Mouse (Mus musculus): ENCODE measurements around the gene Ggt6. TPM values are rescaled to one million over a fixed set of nuclear protein-coding genes. Genes with fewer than 3 reads are reported as not detected.
"Not testable (repeated sequence)": the region's sequence is repeated elsewhere in the genome, so short reads cannot be mapped to it uniquely, and the experiment has no call there.

The Ggt6 gene
- polyA plus RNA-seq, 2 experiments: 4.6 to 5.9 TPM

GRCm38 (mm10) chr11:72436756-72437650 is 1.7 kb downstream of the Ggt6 start:
- DNase-seq (ENCODE audit: low spot score) (no peak), ATAC-seq (ENCODE audit: low FRiP score, low read depth) (no peak)
- Histone ChIP-seq H3K4me1 (ENCODE audit: control insufficient read depth, insufficient read depth, low read length) (peaks cover 3% of the 10 kb centered on the region), H3K4me2 (replicated peaks; ENCODE audit: low read depth, low read length, severe bottlenecking) (no peak overlapping the region), H3K27me3 (ENCODE audit: control insufficient read depth, insufficient read depth, low read length) (no peaks in the 10 kb centered on the region), H3K27ac (replicated peaks; ENCODE audit: low read depth, low read length) (no peak overlapping the region), H3K9me3 (ENCODE audit: control insufficient read depth, low read length) (no peaks in the 10 kb centered on the region), H3K9ac (ENCODE audit: low read depth, low read length, severe bottlenecking) (no peak overlapping the region), H3K36me3 (ENCODE audit: control insufficient read depth, insufficient read depth, low read length) (no peaks in the 10 kb centered on the region), H3K4me3 (replicated peaks; ENCODE audit: low read length) (no peak overlapping the region)
- WGBS: 83% methylated on average over 16 of the region's 16 CpGs
- no peak for TF ChIP-seq POLR2A (IDR thresholded peaks at IDR 0.05; ENCODE audit: borderline replicate concordance, extremely low read depth, insufficient read depth, insufficient read length)

- H3K4me2 ChIP-seq (replicated peaks; ENCODE audit: low read depth, low read length, severe bottlenecking): no peak overlapping the region
- no peaks in the 10 kb centered on the region for H3K27me3 ChIP-seq (ENCODE audit: control insufficient read depth, insufficient read depth, low read length)
- ATAC-seq (ENCODE audit: low FRiP score, low read depth) (no peak), DNase-seq (ENCODE audit: low spot score) (no peak)
- WGBS: 50% methylated on average over 4 of the region's 4 CpGs
- H3K27ac ChIP-seq (replicated peaks; ENCODE audit: low read depth, low read length): no peak overlapping the region
- no peaks in the 10 kb centered on the region for H3K9me3 ChIP-seq (ENCODE audit: control insufficient read depth, low read length)
- TF ChIP-seq POLR2A (IDR thresholded peaks at IDR 0.05; ENCODE audit: borderline replicate concordance, extremely low read depth, insufficient read depth, insufficient read length): no peak
- peaks cover 11% of the 10 kb centered on the region for H3K36me3 ChIP-seq (ENCODE audit: control insufficient read depth, insufficient read depth, low read length)
- no peak overlapping the region for H3K4me3 ChIP-seq (replicated peaks; ENCODE audit: low read length)
- peaks cover 6% of the 10 kb centered on the region for H3K4me1 ChIP-seq (ENCODE audit: control insufficient read depth, insufficient read depth, low read length)
- H3K9ac ChIP-seq (ENCODE audit: low read depth, low read length, severe bottlenecking): no peak overlapping the region
Measured at GRCm38 (mm10) chr11:72438411-72438810, 3.1 kb downstream of the Ggt6 start.

DNA sequence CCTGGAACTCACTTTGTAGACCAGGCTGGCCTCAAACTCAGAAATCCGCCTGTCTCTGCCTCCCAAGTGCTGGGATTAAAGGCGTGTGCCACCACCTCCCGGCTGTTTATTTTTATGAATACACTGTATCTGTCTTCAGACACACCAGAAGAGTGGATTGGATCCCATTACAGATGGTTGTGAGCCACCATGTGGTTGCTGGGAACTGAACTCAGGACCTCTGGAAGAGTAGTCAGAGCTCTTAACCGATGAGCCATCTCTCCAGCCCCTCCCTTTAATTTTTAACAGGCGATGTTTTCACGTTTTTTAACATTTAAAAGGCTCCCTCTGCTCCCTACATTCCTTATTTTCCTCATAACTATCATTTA is 5.3 kb downstream of the Ggt6 start:
- peak overlapping the region; percentile 90 for H3K4me3 ChIP-seq (replicated peaks; ENCODE audit: low read length)
- H3K27me3 ChIP-seq (ENCODE audit: control insufficient read depth, insufficient read depth, low read length); ATAC-seq (ENCODE audit: low FRiP score, low read depth); DNase-seq (ENCODE audit: low spot score); H3K9me3 ChIP-seq (ENCODE audit: control insufficient read depth, low read length); H3K4me1 ChIP-seq (ENCODE audit: control insufficient read depth, insufficient read depth, low read length): not testable (repeated sequence)
- 41% methylated on average over 6 of the region's 6 CpGs for WGBS
- peak overlapping the region; percentile 80 for H3K9ac ChIP-seq (ENCODE audit: low read depth, low read length, severe bottlenecking)
- peak overlapping the region; percentile 88 for H3K4me2 ChIP-seq (replicated peaks; ENCODE audit: low read depth, low read length, severe bottlenecking)
- peak overlapping the region; percentile 85 for H3K27ac ChIP-seq (replicated peaks; ENCODE audit: low read depth, low read length)
- peaks cover 32% of the 10 kb centered on the region for H3K36me3 ChIP-seq (ENCODE audit: control insufficient read depth, insufficient read depth, low read length)

DNA sequence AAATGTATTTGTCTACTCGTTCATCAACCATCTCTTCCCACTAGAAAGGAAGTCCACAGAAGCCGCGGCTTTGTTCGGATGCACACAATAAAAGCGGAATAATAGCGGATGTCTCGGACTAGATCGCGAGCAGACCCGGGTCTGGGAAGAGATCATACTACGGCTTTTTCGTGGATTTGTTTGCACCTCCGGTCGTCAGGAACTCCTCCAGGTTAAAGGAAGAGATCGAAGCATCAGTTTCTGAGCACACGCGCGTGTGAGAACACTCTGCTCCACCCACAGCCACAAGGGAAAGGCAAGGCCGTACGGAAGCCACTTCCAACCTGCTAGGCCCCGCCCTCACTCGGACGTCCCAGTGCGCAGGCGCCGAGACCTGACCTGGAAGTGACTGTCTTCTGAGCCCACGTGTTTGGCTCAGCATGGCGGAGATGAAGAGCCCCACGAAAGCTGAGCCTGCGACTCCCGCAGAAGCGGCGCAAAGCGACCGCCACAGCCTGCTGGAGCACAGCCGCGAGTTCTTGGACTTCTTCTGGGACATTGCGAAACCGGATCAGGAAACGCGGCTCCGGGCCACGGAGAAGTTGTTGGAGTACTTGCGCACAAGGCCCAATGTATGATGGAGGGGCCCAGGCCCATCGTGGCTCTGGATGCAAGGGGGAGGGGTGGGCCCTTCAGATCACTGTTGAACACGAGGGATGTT is 5.8 kb downstream of the Ggt6 start, which contains the start of gene Mybbp1a:
Gene Mybbp1a (plus strand): TSS at position 391 of the 700 bp plus-strand sequence.
- ATAC-seq (ENCODE audit: low FRiP score, low read depth) (peak; percentile 93), DNase-seq (ENCODE audit: low spot score) (peak; percentile 98)
- 0% methylated on average over 46 of the region's 46 CpGs for WGBS
- Histone ChIP-seq H3K27me3 (ENCODE audit: control insufficient read depth, insufficient read depth, low read length) (no peaks in the 10 kb centered on the region), H3K9ac (ENCODE audit: low read depth, low read length, severe bottlenecking) (peak within 1 kb of the TSS; percentile 80), H3K4me3 (replicated peaks; ENCODE audit: low read length) (peak within 1 kb of the TSS; percentile 90), H3K36me3 (ENCODE audit: control insufficient read depth, insufficient read depth, low read length) (peaks cover 38% of the 10 kb centered on the region), H3K4me2 (replicated peaks; ENCODE audit: low read depth, low read length, severe bottlenecking) (peak within 1 kb of the TSS; percentile 88), H3K27ac (replicated peaks; ENCODE audit: low read depth, low read length) (peak within 1 kb of the TSS; percentile 85), H3K9me3 (ENCODE audit: control insufficient read depth, low read length) (no peaks in the 10 kb centered on the region), H3K4me1 (ENCODE audit: control insufficient read depth, insufficient read depth, low read length) (peaks cover 6% of the 10 kb centered on the region)
- TF ChIP-seq POLR2A (IDR thresholded peaks at IDR 0.05; ENCODE audit: borderline replicate concordance, extremely low read depth, insufficient read depth, insufficient read length): peak; percentile 96; the same call in 1 of the 2 replicates

- no peak for TF ChIP-seq POLR2A (IDR thresholded peaks at IDR 0.05; ENCODE audit: borderline replicate concordance, extremely low read depth, insufficient read depth, insufficient read length)
- H3K4me3 ChIP-seq (replicated peaks; ENCODE audit: low read length): no peak overlapping the region
- no peak overlapping the region for H3K4me2 ChIP-seq (replicated peaks; ENCODE audit: low read depth, low read length, severe bottlenecking)
- WGBS: 94% methylated on average over 6 of the region's 6 CpGs
- no peaks in the 10 kb centered on the region for H3K27me3 ChIP-seq (ENCODE audit: control insufficient read depth, insufficient read depth, low read length)
- H3K9me3 ChIP-seq (ENCODE audit: control insufficient read depth, low read length): no peaks in the 10 kb centered on the region
- ATAC-seq (ENCODE audit: low FRiP score, low read depth) (no peak), DNase-seq (ENCODE audit: low spot score) (peak; percentile 31)
- H3K9ac ChIP-seq (ENCODE audit: low read depth, low read length, severe bottlenecking): no peak overlapping the region
- no peak overlapping the region for H3K27ac ChIP-seq (replicated peaks; ENCODE audit: low read depth, low read length)
- H3K36me3 ChIP-seq (ENCODE audit: control insufficient read depth, insufficient read depth, low read length): peaks cover 92% of the 10 kb centered on the region
- peaks cover 6% of the 10 kb centered on the region for H3K4me1 ChIP-seq (ENCODE audit: control insufficient read depth, insufficient read depth, low read length)
Measured at GRCm38 (mm10) chr11:72446311-72447105, 11.2 kb downstream of the Ggt6 start.
